Mouse (Mus musculus) adrenal gland, adult 2 months (tissue): ENCODE measurements at regions not wholly inside any gene's neighbourhood (a gene's known extent, or its start where the extent isn't known, plus 50 kb on each side); places are given as distances from the start of the nearest gene placed in this dataset.

Source experiments
- DNase-seq: peaks from one replicate; pipeline ENCODE4 v3.0.0; 2021
- microRNA-seq, 2 experiments: library from miRNA; unstranded; fragments of <30 nt; microRNA quantifications; one replicate each; pipeline ENCODE4 v1.2.0; 2021

DNA sequence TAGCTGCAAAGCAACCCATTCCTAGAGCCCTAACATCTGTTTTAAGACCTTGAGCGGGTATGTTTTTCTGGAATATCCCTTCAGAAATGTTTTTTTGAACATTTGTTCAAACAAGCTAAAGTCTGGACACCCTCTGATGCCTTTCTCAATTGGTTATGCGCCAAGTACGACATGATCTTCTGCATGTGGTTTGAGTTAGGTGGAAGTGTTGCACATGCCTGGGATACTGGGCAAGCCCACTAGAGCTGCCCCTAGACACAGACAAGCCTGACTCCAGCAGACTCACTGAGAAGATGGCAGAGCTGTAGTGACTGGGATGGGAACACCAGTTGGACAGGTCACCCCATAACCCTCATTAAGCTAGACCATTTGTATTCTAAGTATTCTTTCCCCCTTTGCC lies 153.2 kb upstream of the Cypt2 start:
- no peak for DNase-seq

DNA sequence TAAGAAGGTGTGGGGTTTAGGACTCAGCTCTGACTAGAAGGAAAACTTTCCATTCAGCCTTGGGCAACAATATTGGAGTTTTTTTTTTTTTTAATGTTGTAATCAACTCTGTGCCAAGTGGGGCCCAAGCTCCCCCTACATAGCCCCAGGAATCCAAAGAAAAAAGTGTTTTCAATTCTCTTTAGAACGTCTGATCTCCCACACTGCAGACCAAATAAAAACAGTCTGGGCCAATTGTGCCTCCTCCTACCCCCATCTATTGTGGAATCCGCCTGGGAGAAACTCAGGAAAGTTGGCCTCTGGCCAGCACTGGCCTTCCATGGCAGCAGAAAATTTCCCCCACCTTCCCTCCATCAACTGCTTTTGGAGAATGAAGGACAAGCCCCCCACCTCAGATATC lies 133.3 kb upstream of the Cypt2 start:
- no peak for DNase-seq

DNA sequence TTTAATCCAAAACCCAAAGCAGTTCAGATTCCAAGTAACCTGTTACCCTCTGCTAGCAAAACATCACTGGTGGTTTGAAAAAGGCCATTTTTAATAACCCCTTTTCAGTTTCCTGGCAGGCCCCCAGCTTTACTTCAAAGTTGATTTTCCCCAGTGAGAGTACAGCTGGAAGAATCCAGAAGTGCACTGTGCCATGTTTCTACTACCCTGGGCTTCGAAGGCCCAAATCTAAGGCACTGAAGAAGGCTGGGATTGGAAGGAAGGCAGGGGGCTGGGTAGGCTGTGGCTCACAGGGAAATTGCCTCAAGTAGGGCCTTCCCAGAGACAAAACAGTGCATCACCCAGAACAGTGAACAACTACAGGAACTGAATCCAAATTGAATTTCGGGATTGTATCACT lies 131.6 kb upstream of the Cypt2 start:
- DNase-seq: no peak

DNA sequence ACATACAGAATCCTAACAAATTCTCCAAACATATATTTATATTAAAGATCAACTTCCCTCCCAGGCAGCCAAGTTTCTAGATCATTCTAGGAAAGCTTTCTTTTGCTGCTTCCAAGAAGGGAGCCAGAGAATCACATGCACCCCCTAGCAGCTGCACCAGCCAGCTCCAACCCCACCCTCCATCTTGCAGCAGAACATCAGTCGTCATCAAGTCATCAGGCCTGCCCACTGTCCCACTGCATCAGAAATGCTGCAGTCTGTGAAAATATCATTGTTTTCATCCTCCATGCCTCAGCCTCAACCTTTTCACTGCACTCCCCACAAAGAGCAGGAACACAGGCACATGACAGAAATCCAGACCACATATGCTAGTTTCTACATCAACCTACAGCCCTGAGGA lies 109.1 kb upstream of the Cypt2 start:
- no peak for DNase-seq

DNA sequence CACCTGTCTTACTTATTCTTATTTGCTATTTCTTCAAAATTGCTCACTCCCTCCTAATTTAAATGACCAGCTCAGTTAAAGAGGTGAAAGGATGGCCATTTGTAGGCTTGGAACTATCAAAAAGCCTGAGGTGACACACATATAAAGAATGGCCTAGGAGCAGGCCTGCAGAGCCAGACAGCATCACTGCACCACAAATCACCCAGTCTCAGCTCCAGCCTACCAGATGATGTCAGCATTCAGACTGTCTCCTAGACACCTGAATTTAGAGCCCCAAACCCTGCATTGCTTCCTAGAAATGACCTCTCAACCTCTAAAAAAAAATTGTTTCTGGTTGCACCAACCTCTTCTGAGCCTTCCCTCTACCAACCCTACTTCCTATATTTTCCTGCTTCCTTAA lies 108.5 kb upstream of the Cypt2 start:
- DNase-seq: no peak

DNA sequence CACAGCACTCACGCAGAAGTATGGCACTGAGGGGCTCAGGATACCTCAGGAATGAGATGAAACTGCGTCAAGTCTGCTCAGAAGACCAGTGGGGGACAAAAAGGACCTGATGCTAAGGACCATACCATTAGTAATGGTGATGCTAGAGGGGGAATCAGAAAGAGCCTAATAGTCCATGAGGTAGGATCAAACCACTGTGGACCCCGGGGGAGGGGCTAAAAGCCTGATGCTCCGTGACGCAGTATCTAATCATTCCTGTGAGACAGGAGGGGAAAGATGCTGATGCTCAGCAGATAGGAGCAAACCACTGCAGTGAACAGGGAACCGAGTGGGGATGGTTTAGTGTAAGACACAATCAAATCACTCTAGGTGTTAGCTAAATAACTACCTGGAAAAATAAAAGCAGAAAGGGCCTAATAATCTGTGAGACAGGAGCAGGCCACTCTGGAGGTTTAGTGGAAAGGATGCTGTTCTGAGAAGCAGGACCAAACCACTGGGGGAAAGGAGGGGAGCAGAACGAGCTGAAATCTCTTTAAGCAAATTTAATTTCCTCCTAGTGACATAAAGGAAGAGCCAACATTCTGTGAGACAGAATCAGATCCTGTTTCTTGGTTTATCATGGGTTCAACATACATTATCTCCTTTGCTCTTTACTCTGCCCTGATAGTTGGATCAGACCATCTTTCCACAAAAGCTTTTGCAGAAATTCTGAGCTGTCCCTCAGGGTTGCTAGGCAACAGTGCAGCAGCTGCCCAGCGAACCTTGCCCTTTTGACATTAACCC lies 107.7 kb upstream of the Cypt2 start:
- peak; percentile 4 for DNase-seq

DNA sequence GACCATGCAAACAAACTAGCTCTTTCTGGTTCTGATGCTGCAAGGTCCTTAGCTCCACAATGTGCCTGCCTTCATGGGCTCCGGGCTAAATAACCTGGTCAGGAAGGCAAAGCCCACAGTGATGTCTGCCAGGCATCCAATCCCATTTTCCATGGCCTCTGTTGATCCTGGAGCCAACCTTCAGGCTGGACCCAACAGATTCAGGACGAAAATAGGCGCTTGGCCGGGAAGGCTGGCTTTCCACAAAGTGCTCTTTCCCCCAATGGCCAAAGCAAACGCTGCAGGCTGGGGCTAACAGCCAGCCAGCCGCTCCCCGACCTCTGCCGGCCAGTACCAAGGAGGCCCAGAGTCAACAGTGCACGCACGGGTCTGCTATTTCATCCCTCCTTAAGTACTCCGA lies 106.3 kb upstream of the Cypt2 start:
- no peak for DNase-seq

DNA sequence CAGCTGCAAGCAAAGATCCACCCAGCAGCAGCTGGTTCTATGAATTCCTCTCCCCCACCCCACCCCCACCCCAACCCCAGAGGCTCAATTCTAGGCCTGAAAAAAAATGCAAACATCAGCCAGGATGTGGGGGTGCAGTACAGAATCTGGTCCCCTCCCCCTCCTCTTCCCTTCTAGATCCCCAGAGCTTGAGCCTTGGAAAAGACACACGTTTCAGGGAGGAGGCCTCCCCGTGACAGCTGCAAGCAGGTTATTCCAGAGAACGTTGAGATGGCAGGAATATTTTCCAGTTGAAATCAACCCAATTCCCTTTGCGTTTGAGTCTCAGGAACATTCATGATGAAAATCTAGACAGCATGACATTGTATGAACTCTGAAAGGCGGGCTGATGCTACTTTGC lies 86.2 kb upstream of the Cypt2 start:
- DNase-seq: no peak

DNA sequence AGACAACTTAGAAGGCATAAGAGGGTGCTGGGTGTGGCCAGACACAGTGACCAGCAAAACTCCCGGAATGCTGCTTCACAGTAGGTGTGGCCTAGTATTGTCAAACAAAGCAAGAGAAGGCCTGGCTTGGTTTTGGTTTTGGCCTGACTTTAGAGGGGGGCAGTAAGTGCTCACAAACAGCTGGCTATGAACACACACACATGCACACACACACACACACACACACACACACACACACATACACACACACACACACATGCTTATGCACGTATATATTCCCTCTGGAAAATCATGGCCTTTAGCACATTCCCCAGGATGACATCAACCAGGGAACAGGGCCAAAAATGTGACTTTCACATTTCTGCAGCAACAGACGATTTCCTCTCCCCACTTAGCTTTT lies 78.6 kb upstream of the Cypt2 start:
- DNase-seq: peak; percentile 7

Small RNA genes in the stretch of these regions (microRNA-seq; reads per million reads assigned to microRNA genes)
- 12.0 to 15.8 reads per million in 2 experiments for gene Mir325
